Mouse (Mus musculus): ENCODE data around the gene 9130230L23Rik. TPM values are rescaled to one million over a fixed set of nuclear protein-coding genes. Genes with fewer than 3 reads are reported as not detected.

9130230L23Rik gene
- polyA plus RNA-seq, 1 experiment from 2014 or later = 0.15 TPM

DNA sequence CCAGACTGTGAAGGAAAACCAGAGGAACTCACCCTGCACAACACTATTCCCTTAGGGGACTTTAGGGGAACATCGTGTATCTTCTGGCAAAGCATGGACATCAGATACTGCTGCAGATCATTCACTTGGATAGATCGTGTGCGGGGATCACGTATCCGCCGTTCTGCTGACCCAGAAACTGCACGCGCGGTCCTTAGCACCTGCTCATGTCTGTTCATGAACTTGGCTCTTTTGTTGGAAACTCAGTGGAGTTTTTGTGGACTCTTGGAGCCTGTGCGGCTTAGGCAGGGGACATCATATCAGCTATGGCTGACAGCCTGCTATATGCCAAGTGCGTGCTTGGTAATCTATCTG lies 43.5 kb downstream of the 9130230L23Rik start:
- H3K9me3 ChIP-seq = no peaks in the 10 kb centered on the region
- WGBS = 95% methylated on average over 11 of the region's 11 CpGs
- no peak overlapping the region for H3K4me2 ChIP-seq (replicated peaks)
- H3K27ac ChIP-seq (replicated peaks) = no peak overlapping the region
- no peaks in the 10 kb centered on the region for H3K27me3 ChIP-seq
- peaks cover 3% of the 10 kb centered on the region; the same call in 1 of the 2 replicates for H3K4me1 ChIP-seq
- no peaks in the 10 kb centered on the region for H3K36me3 ChIP-seq
- H3K4me3 ChIP-seq = no peak overlapping the region
- no peak overlapping the region for H3K9ac ChIP-seq (replicated peaks)
- no peak for ATAC-seq (replicated peaks)

DNA sequence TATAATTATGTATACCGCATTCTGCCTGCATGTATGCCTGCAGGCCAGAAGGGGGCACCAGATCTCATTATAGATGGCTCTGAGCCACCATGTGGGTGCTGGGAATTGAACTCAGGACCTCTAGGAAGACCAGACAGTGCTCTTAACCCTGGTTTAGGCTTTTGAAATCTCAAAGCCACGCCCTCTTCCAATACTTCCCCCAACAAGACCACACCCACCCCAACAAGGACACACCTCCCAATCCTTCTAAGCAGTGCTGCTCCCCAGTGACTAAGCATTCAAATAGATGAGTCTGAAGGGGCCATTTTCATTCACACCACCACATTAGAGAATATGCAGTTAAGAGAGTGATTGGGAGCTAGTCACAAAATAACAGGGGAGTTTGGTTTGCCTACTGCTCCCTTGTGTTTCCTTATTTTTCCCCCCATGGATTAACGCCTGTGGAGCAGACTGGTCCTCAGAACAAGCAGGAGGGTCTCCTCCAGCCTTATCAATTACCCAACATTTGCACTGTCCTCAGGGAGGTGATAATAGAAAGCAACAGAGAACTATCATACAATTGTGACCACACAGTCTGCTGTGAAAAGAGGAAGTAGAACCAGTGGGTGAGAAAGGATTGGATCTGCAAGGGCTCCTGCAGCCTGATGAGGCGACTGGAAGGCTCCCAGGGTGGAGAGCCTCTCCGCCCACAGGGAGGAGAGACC lies 44.0 kb downstream of the 9130230L23Rik start:
- Histone ChIP-seq H3K9ac (replicated peaks) (no peak overlapping the region), H3K27ac (replicated peaks) (no peak overlapping the region), H3K27me3 (no peaks in the 10 kb centered on the region), H3K9me3 (no peaks in the 10 kb centered on the region), H3K4me3 (no peak overlapping the region), H3K4me2 (replicated peaks) (no peak overlapping the region), H3K4me1 (peaks cover 8% of the 10 kb centered on the region; the same call in 1 of the 2 replicates), H3K36me3 (no peaks in the 10 kb centered on the region)
- 81% methylated on average over 5 of the region's 5 CpGs for WGBS
- ATAC-seq (replicated peaks) = no peak

DNA sequence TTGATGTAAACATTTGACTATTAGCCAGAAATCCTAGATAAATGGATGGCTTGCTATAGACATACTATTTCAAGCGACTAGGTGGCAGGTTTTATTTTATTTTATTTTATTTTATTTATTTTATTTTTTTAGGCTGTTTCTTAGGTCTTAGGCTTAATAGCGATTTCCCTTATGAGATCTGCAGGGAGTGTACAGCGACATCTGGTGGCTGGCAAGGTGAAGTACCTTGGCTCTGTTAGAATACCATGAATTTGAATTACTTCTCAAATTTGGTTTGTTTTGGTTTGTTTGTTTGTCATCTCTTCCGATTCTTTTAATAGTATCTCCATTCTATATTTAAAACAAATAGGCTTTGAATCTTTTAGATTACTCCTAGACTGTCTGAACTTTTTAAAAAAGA lies 45.5 kb downstream of the 9130230L23Rik start:
- H3K27me3 ChIP-seq = no peaks in the 10 kb centered on the region

DNA sequence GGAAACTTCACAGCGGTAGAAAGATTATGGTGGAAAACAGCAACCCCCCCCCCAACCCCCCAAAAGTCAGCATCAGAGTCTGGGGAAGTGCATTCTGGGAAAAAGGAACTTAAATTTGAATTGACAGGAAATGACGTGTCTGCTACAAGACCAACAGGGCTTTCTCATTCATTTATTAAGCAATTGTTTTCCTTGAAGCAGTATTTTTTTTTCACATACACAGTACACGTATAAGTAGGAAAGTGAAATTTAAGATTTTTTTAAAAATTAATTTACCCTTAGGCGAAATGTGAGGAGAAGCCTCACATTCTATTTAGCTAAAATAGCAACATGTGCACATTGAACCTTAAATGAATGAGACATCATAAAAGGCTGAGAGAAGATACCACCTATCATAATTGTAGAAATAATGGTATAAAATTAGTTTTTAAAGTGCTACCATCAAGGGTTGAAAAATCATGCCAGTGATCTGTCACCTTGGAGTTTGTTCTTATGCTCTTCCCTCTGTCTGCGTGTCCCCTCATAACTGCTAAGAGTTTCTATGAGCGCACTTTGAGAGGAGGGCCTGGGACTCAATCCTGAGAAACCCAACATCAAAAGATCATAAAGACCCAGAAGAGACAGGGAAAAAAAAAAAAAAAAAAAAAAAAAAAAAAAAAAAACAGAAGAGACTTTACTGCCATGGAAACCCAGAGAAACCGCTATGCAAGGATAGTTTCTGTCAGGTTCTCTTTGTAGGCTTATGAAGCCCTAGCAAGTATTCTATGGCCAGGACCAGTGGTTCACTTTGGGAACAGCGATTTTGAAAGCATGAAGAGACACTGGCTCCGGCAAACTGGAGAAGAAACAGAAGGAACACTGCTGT lies 47.7 kb downstream of the 9130230L23Rik start:
- Histone ChIP-seq H3K4me2 (replicated peaks) (peak overlapping the region; percentile 43), H3K4me3 (peak overlapping the region; percentile 34), H3K27ac (replicated peaks) (peak overlapping the region; percentile 61; the same call in 1 of the 2 replicates), H3K36me3 (no peaks in the 10 kb centered on the region), H3K9me3 (no peaks in the 10 kb centered on the region), H3K9ac (replicated peaks) (no peak overlapping the region), H3K27me3 (no peaks in the 10 kb centered on the region), H3K4me1 (peaks cover 12% of the 10 kb centered on the region; the same call in 1 of the 2 replicates)
- WGBS = 82% methylated on average over 9 of the region's 9 CpGs
- ATAC-seq (replicated peaks) = no peak

More for the DNA sequence above, 45.5 kb downstream of the 9130230L23Rik start:
- H3K4me1 ChIP-seq = peaks cover 12% of the 10 kb centered on the region; the same call in 1 of the 2 replicates
- no peak for ATAC-seq (replicated peaks)
- no peak overlapping the region for H3K4me2 ChIP-seq (replicated peaks)
- H3K9ac ChIP-seq (replicated peaks) = no peak overlapping the region
- WGBS = 4% methylated on average over 4 of the region's 4 CpGs
- no peak overlapping the region for H3K4me3 ChIP-seq
- H3K9me3 ChIP-seq = no peaks in the 10 kb centered on the region
- no peaks in the 10 kb centered on the region for H3K36me3 ChIP-seq
- no peak overlapping the region for H3K27ac ChIP-seq (replicated peaks)

DNA sequence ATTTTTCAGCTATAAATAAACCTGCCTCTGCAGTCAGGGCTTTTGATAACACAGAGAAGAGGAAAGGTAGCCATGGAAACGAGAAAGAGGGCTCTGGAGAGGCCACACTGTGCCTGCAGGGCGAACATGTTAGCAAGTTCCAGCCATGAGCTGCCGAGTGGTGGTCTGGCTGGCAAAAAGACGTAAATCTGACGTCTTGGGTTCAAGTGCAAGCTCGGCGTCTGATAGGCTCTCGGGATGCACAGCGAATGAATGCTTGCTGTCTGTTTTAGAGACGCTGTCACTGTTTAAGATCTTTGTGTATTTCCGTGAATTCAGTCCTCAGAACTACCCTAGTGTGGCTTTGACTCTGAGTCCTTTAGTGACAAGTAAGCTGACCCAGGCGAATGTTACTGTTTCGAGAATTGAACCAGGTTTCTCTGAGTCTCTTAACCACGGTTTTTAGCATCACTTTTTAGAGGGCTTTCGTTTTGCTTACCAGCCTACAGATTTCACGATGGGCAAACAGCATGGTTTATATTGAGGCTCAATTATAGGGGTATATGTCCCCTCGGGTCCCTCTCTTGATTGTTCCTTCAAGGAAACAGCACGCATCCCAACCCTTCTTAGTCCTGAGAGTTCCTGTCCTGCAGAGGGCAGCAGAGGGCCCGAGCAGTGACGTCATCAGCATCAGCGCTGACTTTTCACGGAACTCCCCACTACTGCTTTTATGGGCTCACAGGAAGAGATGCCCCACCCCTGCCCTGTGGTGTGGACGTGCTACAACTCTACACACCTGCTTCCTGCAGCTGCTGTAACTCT lies 48.5 kb downstream of the 9130230L23Rik start:
- WGBS = 35% methylated on average over 23 of the region's 23 CpGs
- Histone ChIP-seq H3K27ac (replicated peaks) (peak overlapping the region; percentile 61), H3K9ac (replicated peaks) (no peak overlapping the region), H3K4me3 (peak overlapping the region; percentile 34), H3K9me3 (no peaks in the 10 kb centered on the region), H3K36me3 (no peaks in the 10 kb centered on the region), H3K4me1 (peaks cover 16% of the 10 kb centered on the region), H3K4me2 (replicated peaks) (peak overlapping the region; percentile 43), H3K27me3 (no peaks in the 10 kb centered on the region)
- ATAC-seq (replicated peaks) = peak; percentile 53

DNA sequence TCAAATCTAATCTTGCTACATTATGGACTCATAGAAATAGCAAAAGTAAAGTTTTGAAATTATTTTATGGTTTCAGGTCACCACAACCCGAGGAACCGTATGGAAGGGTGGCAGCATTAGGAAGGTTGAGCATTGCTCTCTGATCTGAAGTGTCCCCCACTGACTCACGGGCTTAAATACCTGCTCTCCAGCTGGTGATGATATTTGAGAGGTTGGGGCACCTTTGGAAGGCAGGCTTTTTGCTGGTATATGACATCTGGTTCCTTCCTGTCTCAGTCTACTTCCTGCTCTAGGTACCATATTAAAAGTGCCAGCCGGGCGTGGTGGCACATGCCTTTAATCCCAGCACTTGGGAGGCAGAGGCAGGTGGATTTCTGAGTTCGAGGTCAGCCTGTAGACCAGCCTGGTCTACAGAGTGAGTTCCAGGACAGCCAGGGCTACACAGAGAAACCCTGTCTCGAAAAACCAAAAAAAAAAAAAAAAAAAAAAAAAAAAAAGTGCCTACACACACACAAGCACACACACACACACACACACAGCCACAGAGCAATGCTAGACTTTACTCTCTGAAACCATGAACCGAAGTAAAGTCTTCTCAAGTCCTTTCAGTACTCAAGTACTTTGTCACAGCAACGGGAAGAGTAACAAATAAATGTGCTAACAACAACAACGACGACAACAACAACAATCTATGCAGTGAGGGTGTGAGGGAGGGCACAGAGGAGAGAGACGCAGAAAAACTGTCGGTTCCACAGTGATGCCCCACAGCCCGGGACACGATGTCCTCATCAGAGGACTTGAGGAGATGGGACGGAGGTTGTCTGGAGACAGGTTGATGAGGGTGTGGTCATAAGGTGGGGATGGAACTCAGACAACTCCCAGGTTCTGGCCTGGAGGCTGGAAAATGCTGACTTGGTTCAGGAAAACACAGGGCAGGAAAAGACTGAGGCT lies 49.7 kb downstream of the 9130230L23Rik start:
- Histone ChIP-seq H3K4me1 (peaks cover 26% of the 10 kb centered on the region), H3K9me3 (no peaks in the 10 kb centered on the region), H3K9ac (replicated peaks) (no peak overlapping the region), H3K4me2 (replicated peaks) (no peak overlapping the region), H3K27ac (replicated peaks) (peak overlapping the region; percentile 61), H3K36me3 (no peaks in the 10 kb centered on the region), H3K4me3 (no peak overlapping the region), H3K27me3 (no peaks in the 10 kb centered on the region)
- 94% methylated on average over 16 of the region's 16 CpGs for WGBS
- ATAC-seq (replicated peaks) = no peak

DNA sequence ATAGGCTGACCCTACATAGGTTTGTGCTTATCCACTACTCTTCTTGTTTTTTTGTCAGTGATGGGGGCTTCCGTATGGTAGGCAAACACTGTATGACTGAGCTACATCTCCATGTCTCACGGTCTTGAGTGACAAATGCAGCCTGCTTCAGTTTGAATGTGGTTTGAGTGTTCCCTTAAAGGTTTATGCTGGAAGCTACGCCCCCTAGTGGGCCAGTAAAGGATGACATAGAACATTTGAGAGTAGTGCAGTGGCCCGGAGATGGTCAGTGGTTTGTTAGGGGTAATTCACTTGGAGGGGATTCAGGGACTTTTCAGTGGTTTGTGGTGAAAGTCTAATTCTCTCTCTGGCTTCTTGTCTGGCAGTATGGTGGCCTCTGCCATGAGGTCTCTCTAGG lies 52.6 kb downstream of the 9130230L23Rik start:
- Histone ChIP-seq H3K9me3 (no peaks in the 10 kb centered on the region), H3K4me3 (no peak overlapping the region), H3K27me3 (no peaks in the 10 kb centered on the region), H3K36me3 (no peaks in the 10 kb centered on the region), H3K4me2 (replicated peaks) (no peak overlapping the region), H3K4me1 (peaks cover 26% of the 10 kb centered on the region), H3K9ac (replicated peaks) (no peak overlapping the region), H3K27ac (replicated peaks) (peak overlapping the region; percentile 86)
- ATAC-seq (replicated peaks) = no peak; the same call in 1 of the 2 replicates
- 75% methylated on average over 4 of the region's 4 CpGs for WGBS

DNA sequence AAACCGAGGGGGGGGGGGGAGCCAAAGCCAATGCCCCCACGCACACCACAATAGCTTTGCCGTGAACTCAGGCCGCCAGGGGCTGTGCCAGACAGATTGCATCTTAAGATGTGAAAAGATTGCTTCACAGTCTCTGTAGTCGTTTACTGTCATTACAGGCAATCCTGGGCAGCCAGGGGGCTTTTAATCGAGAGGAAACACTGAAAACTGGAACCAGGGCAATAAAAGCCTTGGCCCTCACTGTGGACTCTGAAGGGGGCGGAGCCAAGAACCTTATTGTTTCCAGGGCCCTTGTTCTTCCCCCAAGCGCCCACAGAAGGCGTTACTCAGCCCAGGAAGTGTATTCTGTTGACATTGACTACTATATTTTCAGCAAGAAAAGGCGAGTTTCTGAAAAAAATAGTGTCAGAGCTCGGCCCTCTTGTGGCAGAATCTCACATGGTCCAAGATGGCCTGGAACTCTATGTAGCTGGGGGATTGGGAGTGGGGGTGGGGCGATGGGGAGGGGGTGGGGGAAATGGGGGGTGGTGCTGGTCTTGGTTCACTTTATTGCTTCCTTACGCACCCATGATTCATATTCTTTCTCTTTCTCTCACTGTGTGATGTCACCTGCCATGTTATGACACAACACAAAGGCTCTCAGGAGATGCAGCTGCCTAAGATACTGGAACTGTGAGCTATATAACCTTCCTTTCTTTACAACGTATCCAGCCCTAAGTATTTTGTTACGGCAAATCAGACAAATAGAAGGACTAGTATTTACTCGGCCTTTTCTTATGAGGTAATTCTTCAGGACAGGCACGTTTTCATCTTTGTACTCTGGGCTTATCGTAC lies 53.2 kb downstream of the 9130230L23Rik start:
- 31% methylated on average over 18 of the region's 18 CpGs for WGBS
- Histone ChIP-seq H3K27me3 (no peaks in the 10 kb centered on the region), H3K9ac (replicated peaks) (0 out of 2 replicates have a peak overlapping the region, but pooled peaks have one; percentile 15), H3K4me2 (replicated peaks) (peak overlapping the region; percentile 36), H3K4me1 (peaks cover 26% of the 10 kb centered on the region), H3K4me3 (peak overlapping the region; percentile 5; the same call in 1 of the 2 replicates), H3K36me3 (no peaks in the 10 kb centered on the region), H3K27ac (replicated peaks) (peak overlapping the region; percentile 86), H3K9me3 (no peaks in the 10 kb centered on the region)
- ATAC-seq (replicated peaks) = peak; percentile 77

DNA sequence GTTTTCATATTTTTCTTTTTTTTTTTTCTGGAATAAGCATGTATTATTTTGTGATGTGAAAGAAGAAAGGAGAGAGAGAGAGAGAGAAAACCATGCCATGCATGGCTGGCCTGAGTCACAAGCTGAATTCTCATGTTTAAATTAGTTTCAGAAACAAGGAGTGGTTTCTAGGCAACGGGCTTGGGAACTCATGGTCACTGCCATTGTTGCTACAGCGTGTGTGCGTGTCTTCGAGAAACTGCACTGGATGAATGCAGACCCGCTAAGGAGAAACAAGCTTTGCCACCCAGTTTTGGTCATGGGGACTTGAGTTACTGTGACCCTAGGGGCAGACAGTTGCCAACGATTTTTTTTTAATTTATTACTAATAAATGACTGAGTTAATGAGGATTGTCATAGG lies 53.8 kb downstream of the 9130230L23Rik start:
- WGBS = 9% methylated on average over 6 of the region's 6 CpGs

DNA sequence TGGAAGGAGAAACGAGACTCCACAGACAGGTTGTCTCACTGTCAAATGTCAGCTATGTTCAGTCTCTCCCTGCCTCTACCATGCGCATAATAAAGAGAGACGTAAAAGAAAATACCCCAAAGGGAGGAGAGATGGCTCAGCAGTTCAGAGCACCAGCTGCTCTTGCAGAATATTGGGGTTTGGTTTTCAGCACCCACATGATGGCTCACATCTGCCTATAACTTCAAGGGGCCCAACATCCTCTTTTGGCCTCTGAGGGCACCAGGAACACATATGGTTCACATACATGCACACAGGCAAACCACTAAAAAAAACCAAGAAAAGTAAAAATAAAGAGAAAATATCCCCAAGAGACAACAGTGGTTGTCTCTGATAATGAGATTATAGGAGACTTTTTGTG lies 54.3 kb downstream of the 9130230L23Rik start:
- no peaks in the 10 kb centered on the region for H3K27me3 ChIP-seq
- ATAC-seq (replicated peaks) = no peak
- no peak overlapping the region for H3K4me3 ChIP-seq
- peak overlapping the region; percentile 86 for H3K27ac ChIP-seq (replicated peaks)
- H3K4me1 ChIP-seq = peaks cover 16% of the 10 kb centered on the region
- no peak overlapping the region for H3K9ac ChIP-seq (replicated peaks)
- no peak overlapping the region for H3K4me2 ChIP-seq (replicated peaks)
- no peaks in the 10 kb centered on the region for H3K9me3 ChIP-seq
- no peaks in the 10 kb centered on the region for H3K36me3 ChIP-seq
- WGBS = 28% methylated on average over 3 of the region's 3 CpGs

More for the DNA sequence above, 53.8 kb downstream of the 9130230L23Rik start:
- peak; percentile 89 for ATAC-seq (replicated peaks)
- peak overlapping the region; percentile 5; the same call in 1 of the 2 replicates for H3K4me3 ChIP-seq
- peaks cover 20% of the 10 kb centered on the region for H3K4me1 ChIP-seq
- no peaks in the 10 kb centered on the region for H3K9me3 ChIP-seq
- 0 out of 2 replicates have a peak overlapping the region, but pooled peaks have one; percentile 15 for H3K9ac ChIP-seq (replicated peaks)
- H3K36me3 ChIP-seq = no peaks in the 10 kb centered on the region
- H3K4me2 ChIP-seq (replicated peaks) = peak overlapping the region; percentile 36
- peak overlapping the region; percentile 86 for H3K27ac ChIP-seq (replicated peaks)
- no peaks in the 10 kb centered on the region for H3K27me3 ChIP-seq
